Mouse (Mus musculus): ENCODE results near the gene Sdk1. TPM values are rescaled to one million over a fixed set of nuclear protein-coding genes. Genes with fewer than 3 reads are reported as not detected.

Sdk1 gene
- total RNA-seq, 2 experiments from 2014 or later: not detected

DNA sequence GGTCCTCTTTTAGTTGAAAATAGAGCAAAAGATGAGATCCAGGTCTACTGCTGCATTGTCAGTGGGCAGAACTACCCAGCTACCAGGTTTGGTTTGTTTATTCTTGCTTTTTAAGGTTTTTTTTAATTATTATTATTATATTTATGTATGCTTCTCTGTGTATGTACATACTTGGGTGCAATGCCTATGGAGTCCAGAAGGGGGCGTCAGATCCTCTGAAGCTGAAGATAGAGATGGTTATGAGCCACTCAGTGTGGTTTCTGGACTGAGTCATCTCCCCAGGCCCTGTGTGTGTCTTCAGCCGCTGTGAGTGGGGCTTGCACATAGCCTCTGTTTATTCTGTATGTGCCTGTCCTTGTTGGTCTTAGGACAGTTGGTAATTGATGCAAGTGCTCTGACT, 486.7 kb downstream of the Sdk1 start:
- no peak for ATAC-seq (replicated peaks; ENCODE audit: poor library complexity, severe bottlenecking)

GRCm38 (mm10) chr5:141730006-141730405, 488.7 kb downstream of the Sdk1 start:
- no peak for ATAC-seq (replicated peaks; ENCODE audit: poor library complexity, severe bottlenecking)

DNA sequence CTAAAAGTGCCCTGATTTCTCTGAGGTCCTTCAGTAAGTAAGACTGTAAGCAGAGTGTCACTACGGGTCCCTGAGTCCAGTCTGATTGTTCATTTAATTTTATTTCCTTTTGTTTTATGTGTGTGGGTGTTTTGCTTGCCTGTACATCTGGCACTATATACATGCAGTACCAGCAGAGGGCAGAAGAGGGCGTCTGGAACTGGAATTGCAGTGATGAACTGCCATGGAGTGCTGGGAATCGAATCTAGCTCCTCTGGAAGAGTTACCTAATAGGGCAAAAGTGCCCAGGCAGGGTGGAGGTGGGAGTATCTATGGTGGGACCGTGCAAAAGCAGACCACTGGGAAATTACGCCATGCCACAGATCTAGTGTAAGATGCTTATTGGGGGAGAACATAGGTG, 497.4 kb downstream of the Sdk1 start:
- ATAC-seq (replicated peaks; ENCODE audit: poor library complexity, severe bottlenecking): 0 out of 2 replicates have a peak, but pooled peaks have one; percentile 22

DNA sequence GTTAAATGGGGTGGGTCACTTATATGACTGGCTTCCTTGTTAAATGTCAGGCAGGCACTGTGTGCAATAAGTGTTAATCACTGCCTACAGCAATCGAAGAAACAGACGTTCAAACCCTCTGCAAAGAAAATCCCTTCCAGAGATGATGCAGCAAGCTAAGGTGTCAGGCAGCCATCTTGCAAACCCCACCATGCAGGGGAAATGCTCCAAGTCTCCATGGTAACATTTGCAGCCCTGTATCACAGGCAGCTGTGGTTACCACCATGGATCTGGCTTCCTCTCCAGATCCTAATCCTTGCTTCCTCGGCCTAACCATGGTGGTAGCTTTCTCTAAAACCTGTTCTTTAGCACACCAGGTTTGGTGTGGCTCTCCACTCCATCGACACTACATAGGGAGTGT, 507.5 kb downstream of the Sdk1 start:
- no peak for ATAC-seq (replicated peaks; ENCODE audit: poor library complexity, severe bottlenecking)

GRCm38 (mm10) chr5:141754278-141754677, 513.0 kb downstream of the Sdk1 start:
- ATAC-seq (replicated peaks; ENCODE audit: poor library complexity, severe bottlenecking): peak; percentile 81

GRCm38 (mm10) chr5:141758885-141759284, 517.6 kb downstream of the Sdk1 start:
- peak; percentile 33 for ATAC-seq (replicated peaks; ENCODE audit: poor library complexity, severe bottlenecking)

DNA sequence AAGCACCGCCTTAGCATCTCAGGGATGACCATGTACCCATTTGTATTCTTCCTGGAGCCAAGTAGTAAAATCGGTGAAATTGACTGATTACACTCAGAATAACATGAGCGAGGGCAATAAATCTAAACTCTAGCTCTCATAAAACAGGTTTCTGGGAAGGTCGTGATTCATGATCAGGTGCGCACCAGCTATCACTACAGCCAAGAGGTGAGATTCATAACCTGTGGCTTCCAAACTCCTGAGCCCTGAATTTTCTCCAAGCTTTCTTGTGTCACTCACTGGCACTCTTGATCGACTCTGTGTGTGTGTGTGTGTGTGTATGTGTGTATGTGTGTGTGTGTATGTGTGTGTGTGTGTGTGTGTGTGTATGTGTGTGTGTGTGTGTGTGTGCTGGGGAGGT, 522.8 kb downstream of the Sdk1 start:
- ATAC-seq (replicated peaks; ENCODE audit: poor library complexity, severe bottlenecking): no peak

DNA sequence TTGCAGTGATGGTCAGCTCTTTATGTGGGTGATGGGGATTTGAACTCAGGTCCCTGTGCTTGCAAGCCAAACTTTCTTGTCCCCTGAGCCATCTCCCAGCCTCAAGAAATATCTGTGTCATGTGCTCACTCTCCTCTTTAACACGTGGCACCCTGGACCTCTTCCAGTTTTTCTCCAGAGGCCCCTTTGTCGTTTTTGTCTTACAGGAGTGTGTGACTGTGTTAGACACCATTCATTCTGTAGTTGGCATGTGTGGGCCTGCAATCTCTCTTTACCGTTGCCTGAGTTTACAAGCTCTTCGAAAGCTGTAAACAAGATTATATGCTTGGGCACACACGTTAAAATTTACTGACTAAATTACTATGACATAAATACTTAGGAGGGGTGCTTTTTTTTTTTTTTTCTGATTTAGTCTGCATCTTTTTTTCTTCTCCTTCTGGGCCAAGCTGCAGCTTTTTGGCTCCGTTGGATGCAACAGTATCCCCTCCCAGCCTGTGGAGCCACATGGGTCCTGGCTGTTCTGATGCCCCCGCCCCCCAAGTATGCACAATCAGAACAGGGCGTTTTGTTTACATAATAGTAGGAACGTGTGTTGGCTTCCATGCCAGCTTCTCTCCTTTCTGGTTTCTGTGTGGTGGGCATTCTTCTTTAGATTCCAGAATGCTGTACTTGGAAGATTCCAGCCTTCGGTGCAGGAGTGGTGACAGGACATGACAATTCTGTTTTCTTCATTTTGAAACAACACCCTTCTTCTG, 527.6 kb downstream of the Sdk1 start:
- ATAC-seq (replicated peaks; ENCODE audit: poor library complexity, severe bottlenecking): no peak

- ATAC-seq (replicated peaks; ENCODE audit: poor library complexity, severe bottlenecking): no peak
Measured at GRCm38 (mm10) chr5:141771516-141771915, 530.2 kb downstream of the Sdk1 start.

- no peak for ATAC-seq (replicated peaks; ENCODE audit: poor library complexity, severe bottlenecking)
Measured at GRCm38 (mm10) chr5:141778231-141778630, 536.9 kb downstream of the Sdk1 start.

DNA sequence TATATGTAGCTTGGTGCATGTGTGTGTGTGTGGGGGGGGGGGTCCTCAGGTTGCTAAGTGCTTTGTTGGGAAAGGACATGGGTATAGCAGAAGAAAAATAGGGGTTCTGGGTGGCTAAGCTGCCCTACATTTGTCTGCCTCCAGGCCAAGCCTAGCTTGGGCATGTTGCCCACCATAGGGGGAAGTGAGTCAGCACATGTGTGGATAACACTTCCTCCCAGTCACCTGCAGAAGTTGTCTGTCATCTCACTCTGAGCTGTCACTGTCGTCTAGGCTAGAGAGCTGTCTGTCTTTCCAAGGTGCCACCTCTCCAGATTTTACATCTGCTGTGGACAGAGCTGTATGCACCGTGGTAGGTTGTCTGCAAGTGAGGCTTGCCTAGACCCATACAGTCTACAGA, 539.9 kb downstream of the Sdk1 start:
- ATAC-seq (replicated peaks; ENCODE audit: poor library complexity, severe bottlenecking): peak; percentile 79

GRCm38 (mm10) chr5:141782330-141782729, 541.0 kb downstream of the Sdk1 start:
- peak; percentile 73 for ATAC-seq (replicated peaks; ENCODE audit: poor library complexity, severe bottlenecking)

DNA sequence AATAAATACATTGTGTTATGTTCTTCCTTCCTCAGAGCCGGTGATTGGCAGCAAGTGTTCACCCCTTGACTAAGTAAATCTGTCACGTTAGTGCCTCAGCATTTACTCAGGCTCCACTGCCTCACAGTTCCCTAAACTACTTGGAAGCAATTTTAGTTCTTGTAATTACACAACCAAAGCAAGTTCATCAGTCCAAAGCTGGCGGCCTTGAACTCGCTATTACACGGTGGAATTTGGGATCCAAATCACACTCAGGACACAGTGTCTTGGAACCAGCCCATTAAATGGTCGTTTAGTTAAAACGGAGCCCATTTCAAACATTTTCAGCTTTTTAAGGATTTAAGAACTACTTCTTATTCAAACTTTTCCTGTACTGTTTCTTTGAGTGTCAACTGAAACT, 542.2 kb downstream of the Sdk1 start:
- ATAC-seq (replicated peaks; ENCODE audit: poor library complexity, severe bottlenecking): no peak

GRCm38 (mm10) chr5:141793926-141794325, 552.6 kb downstream of the Sdk1 start:
- no peak for ATAC-seq (replicated peaks; ENCODE audit: poor library complexity, severe bottlenecking)

DNA sequence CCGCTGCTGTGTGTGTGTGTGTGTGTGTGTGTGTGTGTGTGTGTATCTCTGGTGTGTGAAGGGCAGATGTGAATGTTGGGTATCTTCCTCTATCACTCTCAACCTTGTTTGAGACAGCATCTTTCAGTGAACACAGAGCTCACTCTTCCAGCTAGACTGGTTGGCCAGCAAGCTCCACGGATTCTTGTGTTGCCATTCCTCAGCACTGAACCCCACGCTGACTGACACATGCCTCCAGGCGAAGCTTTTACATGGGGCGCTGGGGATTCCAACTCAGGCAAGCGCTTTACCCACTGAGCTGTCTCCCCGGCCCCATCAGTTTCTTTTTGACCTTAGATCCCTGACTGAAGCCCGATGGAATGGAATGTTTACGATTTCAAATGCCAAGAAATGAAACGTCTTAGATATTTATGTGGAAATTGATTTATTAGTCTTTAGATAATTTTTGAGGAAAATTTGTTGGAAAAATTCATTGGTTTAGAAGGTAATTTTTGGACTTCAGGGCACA, 582.6 kb downstream of the Sdk1 start:
- no peak for ATAC-seq (replicated peaks; ENCODE audit: poor library complexity, severe bottlenecking)

DNA sequence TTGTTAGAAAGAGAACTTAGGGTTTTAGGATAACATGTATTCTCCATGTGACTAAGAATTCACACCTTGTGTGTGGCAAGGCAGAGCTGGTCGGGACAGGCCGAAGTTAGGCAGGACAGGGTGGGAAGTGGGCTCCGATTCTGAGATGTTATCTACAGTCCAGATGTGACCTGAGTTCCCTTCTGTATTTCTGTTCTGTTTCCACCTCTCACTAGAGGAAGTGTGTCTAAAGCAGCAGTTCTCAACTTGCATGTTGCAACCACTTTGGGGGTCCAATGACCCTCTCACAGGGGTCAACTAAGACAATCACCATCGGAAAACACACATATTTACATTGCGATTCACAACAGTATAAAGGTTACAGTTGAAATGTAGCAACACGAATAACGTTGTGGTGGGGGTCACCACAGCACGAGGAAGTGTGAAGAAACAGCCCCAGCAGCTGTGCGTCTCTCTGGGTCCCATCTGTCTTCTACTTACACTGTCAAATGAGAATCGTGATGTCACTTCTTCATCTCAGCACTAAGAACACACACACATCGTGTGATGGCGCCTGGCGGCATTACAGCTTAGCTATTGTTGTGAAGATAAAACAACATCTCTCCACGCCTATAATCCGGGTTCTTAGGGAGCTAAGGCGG, 583.6 kb downstream of the Sdk1 start:
- ATAC-seq (replicated peaks; ENCODE audit: poor library complexity, severe bottlenecking): peak; percentile 93

DNA sequence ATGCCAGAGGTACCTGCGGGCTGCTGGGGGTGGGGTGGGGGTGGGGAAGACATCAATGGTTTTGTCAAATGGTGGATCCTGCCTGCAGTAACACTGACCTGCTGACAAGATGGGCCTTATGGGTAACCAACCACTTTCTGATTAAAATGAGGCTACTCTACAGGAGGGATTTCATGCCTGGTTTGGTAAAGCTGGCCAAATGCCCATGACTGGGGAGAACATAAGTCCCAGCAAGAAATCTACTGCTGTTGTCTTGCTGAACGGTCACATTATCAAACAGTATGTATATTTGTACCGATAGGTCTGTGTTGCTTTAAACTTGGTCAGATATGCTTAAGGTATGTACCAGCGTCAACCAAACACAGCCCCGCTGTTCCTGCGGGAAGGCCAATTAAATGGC, 594.3 kb downstream of the Sdk1 start:
- ATAC-seq (replicated peaks; ENCODE audit: poor library complexity, severe bottlenecking): no peak

DNA sequence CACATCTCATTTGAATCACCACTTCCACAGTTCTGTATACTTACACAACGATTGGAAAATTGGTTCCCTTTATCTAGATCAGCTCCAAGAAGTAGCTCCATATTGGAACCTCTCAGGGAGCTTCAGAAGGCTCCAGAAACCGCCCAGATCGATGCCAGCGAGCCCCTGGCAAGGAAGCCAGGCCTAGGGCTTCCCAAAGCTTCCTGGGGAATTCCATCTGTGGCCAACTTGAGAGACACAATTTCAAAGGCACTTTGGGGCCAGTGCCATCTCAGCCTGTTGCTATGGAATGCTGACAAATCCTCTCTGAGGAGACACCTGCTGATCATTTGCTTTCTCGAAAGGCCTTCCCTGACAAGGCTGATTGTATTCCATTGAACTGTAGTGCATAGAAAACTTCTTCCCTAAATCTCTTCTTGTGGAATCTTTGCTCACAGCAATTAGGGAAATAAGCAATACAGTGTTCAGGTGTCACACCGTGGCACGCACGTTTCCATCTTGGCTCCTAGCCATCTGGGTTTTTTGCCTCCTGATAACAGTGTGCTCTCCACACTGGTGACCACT, 595.7 kb downstream of the Sdk1 start:
- ATAC-seq (replicated peaks; ENCODE audit: poor library complexity, severe bottlenecking): no peak

DNA sequence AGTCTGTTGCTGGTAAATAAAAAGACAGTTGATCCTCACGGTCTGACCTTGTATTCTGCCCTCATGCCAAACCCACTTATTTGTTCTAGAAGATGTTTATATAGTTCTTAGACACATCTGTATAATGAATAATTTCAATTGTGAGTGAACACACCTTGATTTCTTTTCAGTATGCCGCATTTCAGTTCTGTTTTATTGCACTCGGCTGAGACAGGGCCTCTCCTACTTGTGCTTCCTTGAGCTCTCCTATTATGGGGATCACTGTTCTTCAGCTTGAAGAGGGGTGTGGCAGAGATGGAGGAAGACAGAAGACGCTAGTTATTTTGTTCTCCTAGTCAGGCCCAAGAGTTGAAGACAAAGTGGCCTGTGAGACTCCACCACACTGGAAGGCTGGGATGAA, 603.4 kb downstream of the Sdk1 start:
- ATAC-seq (replicated peaks; ENCODE audit: poor library complexity, severe bottlenecking): no peak

GRCm38 (mm10) chr5:141847686-141848085, 606.4 kb downstream of the Sdk1 start:
- no peak for ATAC-seq (replicated peaks; ENCODE audit: poor library complexity, severe bottlenecking)

DNA sequence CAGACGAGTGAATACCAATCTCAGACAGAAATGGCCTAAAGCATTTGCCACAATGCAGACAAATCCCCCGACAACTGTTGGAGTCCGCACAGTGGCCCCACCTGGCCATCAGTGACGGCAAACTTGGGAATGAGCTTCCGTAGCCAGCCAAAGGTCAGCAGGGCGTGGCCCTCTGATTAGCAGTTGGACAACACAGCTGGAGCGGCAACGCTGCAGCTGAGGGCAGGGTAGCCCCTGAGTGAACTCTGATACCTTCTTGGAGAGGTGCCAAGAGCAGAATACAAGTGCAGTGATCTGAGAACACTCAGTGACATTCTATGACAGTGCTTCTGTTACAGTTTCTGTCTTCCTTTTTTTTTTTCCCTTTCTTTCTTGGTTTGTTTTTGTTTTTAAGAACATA, 610.9 kb downstream of the Sdk1 start:
- ATAC-seq (replicated peaks; ENCODE audit: poor library complexity, severe bottlenecking): no peak

- no peak for ATAC-seq (replicated peaks; ENCODE audit: poor library complexity, severe bottlenecking)
Measured at GRCm38 (mm10) chr5:141856447-141856846, 615.2 kb downstream of the Sdk1 start.

Data from granulocyte monocyte progenitor cell, adult 5-6 weeks (primary cell).